Mouse (Mus musculus) hematopoietic stem cell, adult 5-6 weeks (primary cell): Measurements from ENCODE around the gene Dera. TPM values are rescaled to one million over a fixed set of nuclear protein-coding genes. Genes with fewer than 3 reads are reported as not detected.

Experiments used
- ATAC-seq, 2 experiments: fragments of 125-278 bp in 1 of 2; replicated peaks in 1 of 2; 2 replicates each; pipeline ENCODE4 v1.8.0; 2016 to 2017; ENCODE audit warnings: inconsistent platforms in 2 of 2, mild to moderate bottlenecking in 2 of 2, moderate number of reproducible peaks in 2 of 2, low read depth in 1 of 2, moderate TSS enrichment in 1 of 2; ENCODE audit not compliant: low FRiP score in 2 of 2, poor library complexity in 2 of 2, severe bottlenecking in 2 of 2, insufficient read depth in 1 of 2, low TSS enrichment in 1 of 2
- total RNA-seq: library from RNA; stranded (forward); fragments of 172-1452, 232-1000 nt; gene quantifications from 2 replicates; pipeline ENCODE4 v1.2.3, GENCODE M21; 2017

Dera gene
- total RNA-seq, 1 experiment from 2014 or later, result 45.7 TPM

DNA sequence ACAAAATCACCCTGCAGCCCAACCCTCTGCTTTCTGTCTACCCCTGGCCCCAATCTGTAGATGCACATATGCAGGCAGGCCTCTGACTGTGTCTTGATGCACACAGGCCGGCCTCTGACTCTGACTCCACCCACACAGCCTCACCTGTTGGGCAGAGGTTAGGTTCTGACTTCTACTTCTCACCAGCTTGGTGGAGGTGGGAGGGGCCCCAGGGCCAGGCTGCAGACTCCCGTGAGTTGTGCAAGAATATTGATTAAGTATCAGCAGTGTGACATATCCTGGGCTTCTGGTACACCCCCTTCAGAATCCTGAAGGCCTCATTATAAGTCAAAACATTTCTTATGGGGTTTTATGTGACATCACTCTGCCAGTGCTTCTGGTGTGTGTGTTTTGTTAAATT is 35.3 kb downstream of the Dera start:
- ATAC-seq, result no peak

DNA sequence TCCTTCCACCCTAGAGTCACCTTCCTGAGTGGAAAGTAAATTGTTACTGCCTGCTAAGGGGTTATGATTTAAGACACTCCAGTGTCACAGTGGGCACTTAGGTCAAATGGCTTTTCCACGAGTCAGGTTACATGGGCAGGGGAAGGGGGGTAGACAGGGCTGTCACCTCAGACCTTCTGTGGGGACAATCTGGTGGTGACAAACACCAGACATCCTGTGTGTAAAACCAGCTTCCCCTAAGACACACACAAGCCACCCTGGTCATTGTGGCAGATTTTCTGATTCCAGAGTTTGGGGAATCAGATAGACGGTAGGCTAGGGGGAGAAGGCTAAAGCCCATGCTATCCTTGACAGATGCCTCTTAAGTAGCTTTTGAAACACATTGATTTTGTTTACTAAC is 41.1 kb downstream of the Dera start:
- peak; percentile 83 to 89 for ATAC-seq

GRCm38 (mm10) chr6:137796596-137797567 is 42.5 kb downstream of the Dera start:
- ATAC-seq, result no peak

- no peak for ATAC-seq
These were observed 44.9 kb downstream of the Dera start for GRCm38 (mm10) chr6:137799253-137799652.

DNA sequence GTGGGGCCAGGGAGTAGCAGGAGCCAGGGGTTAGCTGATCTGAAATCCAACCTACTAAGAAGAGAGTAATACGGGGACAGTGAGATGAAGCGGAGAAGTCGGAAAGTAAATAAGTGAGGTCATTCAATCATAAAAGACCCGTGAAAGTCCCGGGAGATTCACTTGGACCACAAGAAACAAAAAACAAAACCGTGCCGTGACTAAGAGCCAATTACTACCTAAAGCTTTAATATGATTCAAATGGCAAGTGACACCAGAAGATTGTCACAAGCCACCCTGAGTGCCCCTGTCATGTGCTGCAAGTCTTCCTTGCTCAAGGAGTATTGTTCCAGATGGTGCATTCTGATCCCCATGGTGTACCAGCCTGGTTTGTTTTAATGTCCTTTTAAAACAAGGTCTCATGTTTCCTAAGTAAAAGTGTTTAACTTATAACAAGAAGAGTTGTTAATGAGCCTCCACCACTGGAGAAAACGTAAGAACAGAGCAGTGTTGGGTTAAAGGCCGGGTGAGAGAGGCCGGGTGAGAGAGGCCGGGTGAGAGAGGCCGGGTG is 49.2 kb downstream of the Dera start:
- ATAC-seq, result no peak

- ATAC-seq, result no peak
These were observed 49.8 kb downstream of the Dera start for GRCm38 (mm10) chr6:137804121-137804520.

- no peak for ATAC-seq
These were observed 50.3 kb downstream of the Dera start for GRCm38 (mm10) chr6:137804606-137805005.

DNA sequence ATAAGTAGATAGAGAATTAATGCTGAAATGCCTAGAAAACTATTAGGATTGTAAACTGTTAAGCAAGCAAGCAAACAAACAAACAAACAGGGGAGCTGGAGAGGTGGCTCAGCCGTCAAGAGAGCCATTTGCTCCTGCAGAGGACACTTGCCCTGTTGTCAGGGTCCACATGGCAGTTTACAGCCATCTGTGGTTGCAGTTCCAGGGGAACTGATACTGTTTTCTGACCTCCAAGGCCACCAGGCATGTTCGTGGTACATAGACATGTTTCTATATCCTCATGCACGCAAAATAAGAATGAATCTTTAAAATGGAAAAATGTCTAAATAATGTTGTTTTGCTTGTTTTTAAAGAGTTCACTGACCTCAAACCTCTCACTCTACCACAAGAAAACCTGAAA is 52.0 kb downstream of the Dera start:
- no peak for ATAC-seq

DNA sequence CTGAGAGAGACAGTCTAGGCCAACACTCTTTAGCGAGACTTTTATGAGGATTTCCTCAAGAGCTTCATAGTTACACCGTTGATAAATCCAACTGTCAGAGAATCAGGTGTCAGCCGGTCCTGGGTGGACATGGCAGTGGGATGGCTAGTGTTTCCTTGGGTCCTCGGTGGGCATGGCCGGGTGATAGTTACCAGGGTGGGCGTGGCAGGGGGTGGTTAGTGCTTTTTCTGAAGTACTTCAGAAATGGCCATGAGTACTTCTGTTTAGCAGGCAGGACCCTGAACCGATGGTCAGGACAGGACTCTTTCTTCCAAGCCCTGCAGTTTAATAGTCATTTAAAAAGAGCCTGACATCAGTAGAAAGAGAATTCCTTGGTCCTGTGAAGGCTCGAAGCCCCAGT is 52.5 kb downstream of the Dera start:
- ATAC-seq, result no peak

DNA sequence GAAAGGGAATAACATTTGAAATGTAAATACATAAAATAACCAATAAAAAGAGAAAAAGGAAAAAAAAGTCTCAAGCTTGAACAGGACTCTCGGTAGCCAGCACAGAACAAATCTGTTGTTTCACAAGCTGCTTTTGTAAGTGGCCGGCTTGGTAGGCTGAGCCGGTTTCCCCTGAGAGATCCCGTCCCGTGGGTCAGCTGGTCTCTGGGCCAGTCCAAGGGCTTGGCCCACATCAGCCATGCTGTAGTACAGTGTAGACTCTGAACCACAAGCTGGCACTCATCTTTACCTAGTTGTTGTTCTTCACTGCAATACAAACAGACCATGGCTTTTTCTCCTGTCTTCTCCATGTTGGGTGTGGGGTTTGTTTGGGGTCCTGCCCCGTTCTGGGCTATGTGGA is 53.0 kb downstream of the Dera start:
- ATAC-seq, result no peak

GRCm38 (mm10) chr6:137808706-137809105 is 54.4 kb downstream of the Dera start:
- no peak for ATAC-seq

- no peak for ATAC-seq
These were observed 55.8 kb downstream of the Dera start for GRCm38 (mm10) chr6:137810136-137810535.

DNA sequence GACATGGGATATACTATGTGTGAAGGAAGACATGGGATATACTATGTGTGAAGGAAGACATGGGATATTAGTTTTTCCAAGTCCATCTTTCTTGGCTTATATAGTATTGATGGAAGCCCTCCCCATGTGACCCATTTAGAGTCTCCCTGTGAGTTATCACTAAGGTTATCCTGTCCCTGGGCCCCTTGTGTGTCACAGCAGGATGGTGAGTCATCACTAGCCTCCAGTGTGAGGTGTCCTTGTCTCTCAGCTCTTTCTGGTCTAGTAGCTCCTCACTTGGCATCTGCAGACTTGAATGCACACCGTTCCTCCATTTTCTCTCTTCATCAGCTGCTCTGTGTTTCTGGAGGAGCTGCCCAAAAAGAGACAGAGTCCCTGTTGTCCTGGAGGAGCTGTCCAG is 59.7 kb downstream of the Dera start:
- no peak for ATAC-seq

- no peak for ATAC-seq
These were observed 62.2 kb downstream of the Dera start for GRCm38 (mm10) chr6:137816508-137816907.

DNA sequence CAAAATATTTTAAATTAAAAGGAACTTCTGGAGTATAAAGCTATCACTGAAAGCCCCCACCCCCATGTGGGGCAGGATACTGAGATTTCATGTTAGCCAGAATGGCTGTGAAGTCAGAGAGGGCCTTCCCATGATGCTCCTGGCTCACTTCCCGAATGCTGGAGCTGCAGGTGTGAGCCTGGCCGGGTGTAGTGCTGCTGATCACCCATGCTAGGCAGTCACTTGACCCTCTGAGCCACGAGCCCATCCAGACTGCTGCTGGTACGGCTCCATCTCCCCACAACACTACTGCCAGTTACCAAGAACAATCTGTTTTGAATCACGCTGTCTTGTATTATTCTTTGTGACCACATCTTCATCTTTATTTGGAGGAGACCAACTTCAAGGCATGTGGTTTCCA is 68.2 kb downstream of the Dera start:
- no peak for ATAC-seq

GRCm38 (mm10) chr6:137824046-137825021 is 70.0 kb downstream of the Dera start:
- no peak for ATAC-seq

DNA sequence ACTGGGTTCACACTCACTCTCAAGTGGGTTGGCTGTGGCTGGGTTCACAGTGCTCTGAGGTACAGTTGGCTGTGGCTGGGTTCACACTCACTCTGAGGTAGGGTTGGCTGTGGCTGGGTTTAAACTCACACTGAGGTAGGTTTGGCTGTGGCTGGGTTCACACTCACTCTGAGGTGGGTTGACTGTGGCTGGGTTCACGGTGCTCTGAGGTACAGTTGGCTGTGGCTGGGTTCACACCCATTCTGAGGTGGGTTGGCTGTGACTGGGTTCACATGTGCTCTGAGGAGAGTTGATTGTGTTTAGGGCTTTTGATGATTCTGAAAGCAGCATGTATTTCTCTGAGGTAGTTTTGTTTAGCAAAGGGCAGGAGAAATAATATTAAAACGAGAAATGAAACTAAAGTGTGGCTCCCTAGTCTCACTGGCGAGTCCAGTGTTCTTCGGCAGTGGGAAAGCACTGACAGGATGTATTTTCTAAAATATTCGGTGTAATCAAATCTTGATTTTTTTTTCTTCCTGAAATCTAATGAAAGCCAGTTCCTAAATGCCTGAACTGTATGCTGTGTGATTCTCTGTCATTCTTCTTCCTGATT is 70.8 kb downstream of the Dera start:
- peak in 1 of 2 experiments; percentile 30; a peak in 2 of 4 replicates for ATAC-seq
